Mouse (Mus musculus) kidney, adult 18-20 months (tissue): Measurements from ENCODE around the gene Rap2a.
A peak's percentile ranks its signal among the peaks of the same experiment; 100 is the strongest.

Experiments used
- DNase-seq: peaks from one replicate; pipeline ENCODE4 v3.0.0; 2021

Rap2a gene

DNA sequence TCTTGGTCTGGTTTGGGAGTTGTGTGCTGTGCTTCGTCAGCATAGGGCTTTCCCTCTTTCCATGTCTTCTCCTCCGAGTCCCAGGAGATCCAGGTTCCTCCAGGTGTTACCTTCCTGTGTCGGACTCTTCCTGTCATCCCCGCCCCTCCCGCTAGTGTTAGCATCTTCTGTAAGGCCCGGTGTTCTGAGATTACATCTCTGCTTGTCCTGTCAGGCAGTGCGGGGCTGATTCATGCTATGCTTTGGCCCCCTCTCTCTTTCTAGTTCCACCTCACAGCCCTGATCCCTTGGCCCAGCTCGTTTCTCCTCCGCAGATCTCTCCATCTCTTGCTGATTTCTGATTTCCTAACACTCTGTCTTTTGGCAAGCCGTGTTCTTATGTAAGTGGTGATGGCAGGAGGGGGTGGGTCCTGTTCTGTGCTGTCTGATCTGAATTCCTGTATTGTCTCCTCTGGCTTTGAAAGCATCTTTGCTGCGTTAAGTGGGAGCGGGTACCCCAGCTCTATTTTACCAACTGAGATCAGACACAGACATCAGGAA, 21.8 kb downstream of the Rap2a start:
- no peak for DNase-seq

GRCm38 (mm10) chr14:120500791-120501190, 22.5 kb downstream of the Rap2a start:
- no peak for DNase-seq

DNA sequence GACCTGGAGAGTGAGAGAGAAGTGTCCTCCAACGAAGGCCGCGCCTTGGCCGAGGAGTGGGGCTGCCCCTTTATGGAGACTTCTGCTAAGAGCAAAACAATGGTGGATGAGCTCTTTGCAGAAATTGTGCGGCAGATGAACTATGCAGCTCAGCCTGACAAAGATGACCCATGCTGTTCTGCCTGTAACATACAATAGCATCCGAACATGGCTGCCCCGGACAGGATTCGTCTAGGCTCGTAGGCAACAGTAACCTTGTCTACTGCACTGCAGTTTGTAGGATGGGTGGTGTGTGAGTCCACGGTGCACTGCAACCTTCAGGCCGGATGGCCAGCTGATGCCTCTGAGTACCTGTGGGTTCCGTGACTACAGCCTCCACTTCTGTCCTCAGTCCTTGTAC, 25.4 kb downstream of the Rap2a start:
- no peak for DNase-seq

GRCm38 (mm10) chr14:120504423-120504822, 26.2 kb downstream of the Rap2a start:
- no peak for DNase-seq

GRCm38 (mm10) chr14:120504928-120505461, 26.8 kb downstream of the Rap2a start:
- no peak for DNase-seq

DNA sequence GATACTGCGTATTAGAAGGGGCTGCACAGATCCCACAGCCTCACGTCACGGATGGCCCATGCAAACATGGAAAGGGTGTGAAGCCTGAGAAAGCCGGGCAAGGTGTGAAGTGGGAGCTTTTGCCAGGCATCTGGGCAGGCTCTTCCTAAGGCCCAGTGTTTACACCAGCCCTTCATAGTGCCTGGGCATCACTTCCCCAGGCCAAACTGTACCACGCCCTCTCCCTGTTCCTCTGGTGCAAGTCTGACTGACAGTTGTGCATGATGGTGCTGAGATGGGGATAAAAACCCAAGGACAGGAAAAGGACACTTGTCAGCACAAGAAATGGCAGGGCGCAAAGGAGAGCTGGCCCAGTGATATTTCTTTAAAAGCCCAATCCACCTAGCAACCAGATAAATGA, 27.7 kb downstream of the Rap2a start:
- no peak for DNase-seq

- DNase-seq: no peak
These were observed 29.3 kb downstream of the Rap2a start for GRCm38 (mm10) chr14:120507516-120507915.

- no peak for DNase-seq
These were observed 30.5 kb downstream of the Rap2a start for GRCm38 (mm10) chr14:120508566-120509365.

DNA sequence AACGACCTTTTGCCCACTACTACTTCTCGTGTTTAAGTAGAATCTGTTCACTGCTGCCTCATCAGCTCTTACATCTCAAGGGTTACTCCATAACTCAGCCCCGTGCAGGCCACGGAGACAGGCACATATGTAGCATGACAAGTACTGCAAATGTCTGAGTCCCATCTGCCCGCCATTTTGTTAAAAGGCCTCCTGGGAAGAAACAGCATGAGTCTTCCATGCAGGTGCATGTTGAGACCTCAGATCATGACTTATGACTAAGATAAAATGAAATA, 31.1 kb downstream of the Rap2a start:
- DNase-seq: no peak

DNA sequence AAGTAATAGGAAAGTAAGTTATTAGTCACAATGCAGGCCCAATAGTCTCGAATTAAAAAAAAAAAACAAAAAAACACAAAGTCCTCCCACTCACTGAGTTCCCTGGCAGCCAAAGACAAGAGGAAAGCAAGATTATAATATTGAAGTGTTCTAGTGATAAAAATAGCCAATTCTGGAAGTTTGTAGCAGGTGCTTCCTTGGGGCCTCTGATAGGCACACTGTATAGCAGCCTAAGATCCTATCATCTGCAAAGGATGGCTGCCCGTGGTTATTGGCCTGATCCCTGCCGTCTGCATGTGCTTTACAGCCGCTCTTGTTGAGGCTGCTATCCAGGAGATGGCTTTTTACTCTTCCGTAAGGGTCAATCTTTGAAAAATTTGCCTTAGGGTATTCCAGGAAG, 33.6 kb downstream of the Rap2a start:
- DNase-seq: no peak

- no peak for DNase-seq
These were observed 36.6 kb downstream of the Rap2a start for GRCm38 (mm10) chr14:120514821-120515271.

GRCm38 (mm10) chr14:120515376-120515775, 37.1 kb downstream of the Rap2a start:
- DNase-seq: peak; percentile 7

DNA sequence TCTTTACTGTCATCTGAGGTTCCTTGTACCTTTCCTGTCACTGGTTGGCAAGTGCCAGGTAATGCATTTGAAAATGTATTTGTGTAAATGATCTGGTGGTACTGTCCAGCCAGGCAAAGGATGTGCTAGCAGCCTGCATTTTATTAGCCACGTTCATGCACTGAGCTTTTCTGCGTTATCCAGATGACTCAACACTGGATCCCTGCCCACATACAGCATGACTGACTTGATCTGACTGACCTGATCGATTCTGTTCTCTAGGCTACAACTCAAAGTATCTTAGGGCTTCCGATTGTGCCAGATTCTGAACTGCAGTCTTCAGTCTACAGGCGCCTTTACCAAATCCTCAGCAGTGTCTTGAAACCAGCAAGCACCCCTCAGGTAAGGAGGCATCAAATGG, 40.5 kb downstream of the Rap2a start:
- no peak for DNase-seq

DNA sequence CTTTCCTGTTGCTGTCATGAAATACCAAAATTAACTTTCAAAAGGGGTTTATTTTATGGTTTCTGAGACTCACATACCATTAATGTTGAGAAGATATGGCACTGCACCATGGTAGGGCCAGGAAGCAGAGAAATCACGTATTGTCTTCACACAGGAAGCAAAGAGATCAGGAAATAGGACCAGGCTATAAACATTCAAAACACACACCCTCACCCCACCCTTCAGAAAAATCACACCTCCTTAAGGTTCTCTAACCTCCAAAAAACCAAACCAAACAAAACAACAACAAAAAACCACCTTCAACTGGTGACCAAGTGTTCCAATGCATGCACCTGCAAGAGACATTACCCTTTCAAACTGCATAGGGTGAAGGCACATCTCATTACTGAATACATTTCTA, 41.7 kb downstream of the Rap2a start:
- no peak for DNase-seq

DNA sequence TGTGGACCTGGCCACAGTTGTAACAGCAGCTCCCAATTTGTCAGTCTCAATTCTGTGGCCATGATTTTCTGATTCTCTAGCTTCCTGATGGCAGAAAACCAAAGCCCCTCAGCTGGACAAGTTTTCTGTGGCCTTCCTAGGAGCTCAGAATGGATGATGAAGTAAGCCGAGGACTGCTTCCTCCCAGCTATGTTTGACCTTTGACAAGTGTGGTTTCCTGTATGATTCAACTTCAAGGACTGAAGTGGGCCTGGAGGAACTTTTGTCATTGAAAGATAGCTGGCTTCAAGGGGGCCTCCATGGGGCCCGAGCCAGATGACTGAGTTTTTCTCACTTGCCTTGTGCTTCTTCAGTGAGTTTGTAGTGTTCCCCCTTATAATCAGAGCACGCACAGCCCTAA, 42.6 kb downstream of the Rap2a start:
- DNase-seq: no peak

DNA sequence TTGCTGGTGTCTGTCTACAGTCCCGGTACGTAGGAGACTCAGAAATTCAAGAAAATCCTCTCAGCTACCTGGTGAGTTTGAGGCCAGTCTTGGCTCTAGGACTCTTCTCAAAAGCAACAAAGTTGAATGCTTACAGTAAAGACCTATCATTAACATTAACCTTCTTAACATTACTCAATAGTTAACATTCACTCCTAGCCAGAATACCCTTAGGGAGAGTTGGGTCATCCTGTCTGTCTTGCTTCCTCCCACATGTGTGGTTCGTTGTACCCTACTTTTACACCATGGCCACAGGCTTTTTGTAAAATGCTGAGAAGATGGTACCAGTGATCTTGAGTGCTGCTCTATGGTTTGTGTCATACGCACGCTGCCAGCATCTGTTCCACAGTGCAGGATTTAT, 45.1 kb downstream of the Rap2a start:
- no peak for DNase-seq

GRCm38 (mm10) chr14:120525644-120526043, 47.4 kb downstream of the Rap2a start:
- DNase-seq: no peak

- no peak for DNase-seq
These were observed 55.1 kb downstream of the Rap2a start for GRCm38 (mm10) chr14:120533301-120533700.

DNA sequence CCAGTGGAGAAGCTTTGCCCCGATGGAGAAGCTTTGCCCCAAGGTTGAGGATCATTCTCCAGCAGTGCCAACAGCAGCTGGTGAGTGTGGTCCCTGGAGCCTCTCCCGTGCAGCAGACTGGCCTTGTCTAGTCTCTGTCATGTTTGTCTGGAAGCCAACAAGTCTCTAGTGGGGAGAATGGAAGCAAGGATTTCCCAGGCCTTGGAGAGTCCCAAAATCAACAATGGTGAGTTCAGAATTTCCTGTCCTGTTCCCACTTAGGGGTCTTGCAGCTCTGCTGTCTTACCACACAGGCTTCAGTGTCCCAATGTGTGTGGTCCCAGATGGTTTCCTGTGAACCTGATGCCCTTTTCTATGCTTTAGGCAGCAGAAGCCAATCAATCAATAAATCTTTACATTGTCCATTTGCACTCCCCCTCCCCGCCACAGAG, 56.6 kb downstream of the Rap2a start:
- DNase-seq: no peak

DNA sequence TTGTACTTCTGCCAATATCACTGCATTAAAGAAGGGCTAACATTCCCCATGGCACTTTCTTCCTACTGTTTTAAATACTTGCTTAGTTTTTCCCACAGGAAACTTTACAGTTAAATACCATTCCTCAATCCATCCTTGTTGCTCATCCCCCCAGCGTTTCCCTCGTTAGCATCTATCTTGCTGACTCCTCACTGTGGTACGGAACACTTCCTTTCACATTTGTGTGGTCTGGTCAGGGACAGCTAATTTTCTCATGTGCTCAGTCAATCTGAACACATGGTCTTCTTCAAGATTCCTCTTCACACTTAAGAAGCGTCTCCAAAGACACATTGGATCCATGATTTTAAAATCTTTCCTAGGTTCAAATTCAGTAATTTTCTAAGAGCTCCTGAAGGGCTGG, 57.2 kb downstream of the Rap2a start:
- no peak for DNase-seq

GRCm38 (mm10) chr14:120535924-120536323, 57.7 kb downstream of the Rap2a start:
- no peak for DNase-seq

GRCm38 (mm10) chr14:120539128-120539527, 60.9 kb downstream of the Rap2a start:
- no peak for DNase-seq

GRCm38 (mm10) chr14:120539626-120540025, 61.4 kb downstream of the Rap2a start:
- no peak for DNase-seq

- DNase-seq: no peak
These were observed 64.2 kb downstream of the Rap2a start for GRCm38 (mm10) chr14:120542445-120542844.

- DNase-seq: no peak
These were observed 64.7 kb downstream of the Rap2a start for GRCm38 (mm10) chr14:120542976-120543375.
